Mouse (Mus musculus) urinary bladder, postnatal 4 days (tissue): ENCODE measurements around the gene Pla1a.

ENCODE experiments used
- DNase-seq, 2 experiments: peaks; one replicate each; pipeline ENCODE4 v3.0.0; 2021 to 2022; ENCODE audit warnings: low spot score in 2 of 2

Pla1a gene

GRCm38 (mm10) chr16:38346529-38347325 is 86.2 kb downstream of the Pla1a start, which contains the start of the genes Cox17 and Gm21987:
TSS of gene Cox17 (plus strand) at chr16:38346991.
TSS of gene Gm21987 (plus strand) at chr16:38347040.
- DNase-seq: peak; percentile 88 to 90
